Mouse (Mus musculus) lung, adult 2 months (tissue): ENCODE results near the gene Efna3. TPM values are rescaled to one million over a fixed set of nuclear protein-coding genes. Genes with fewer than 3 reads are reported as not detected.

Experiments used
- DNase-seq: peaks from one replicate; pipeline ENCODE4 v3.0.0; 2022
- H3K4me1 ChIP-seq: fragments of 200-500 bp; 2 replicates; pipeline ENCODE4 v1.6.1; 2011; ENCODE audit warnings: low read length; ENCODE audit not compliant: control insufficient read depth, insufficient read depth
- H3K4me3 ChIP-seq: fragments of 200-500 bp; replicated peaks from 2 replicates; pipeline ENCODE3; 2011; ENCODE audit warnings: low read depth, mild to moderate bottlenecking, control low read depth, low read length; ENCODE audit errors: extremely low read depth
- CTCF ChIP-seq: fragments of 200-500 bp; IDR thresholded peaks from 2 replicates; pipeline ENCODE4 v1.5.1; 2011; ENCODE audit warnings: mild to moderate bottlenecking, low read length, control low read depth; ENCODE audit not compliant: insufficient read depth
- POLR2A ChIP-seq: fragments of 200-500 bp; IDR thresholded peaks from 2 replicates; pipeline ENCODE4 v1.6.1; 2011; ENCODE audit warnings: low read depth, mild to moderate bottlenecking, control low read depth, low read length, borderline replicate concordance; ENCODE audit errors: extremely low read depth
- WGBS: fragments of 180-500 bp; shearing (Covaris S2); methylation state at CpG from one replicate; pipeline ENCODE4 v1.1.7; 2018; 5-methylcytosine and 5-hydroxymethylcytosine counted together
- polyA plus RNA-seq: library from polyadenylated mRNA; depleted of rRNA; stranded (reverse); fragments of >200 nt; gene quantifications from 2 replicates; pipeline ENCODE4 v1.2.3, GENCODE M21; 2012

Gene Efna3
- polyA plus RNA-seq, 1 experiment = 20.3 TPM

GRCm38 (mm10) chr3:89355512-89355902, 32.7 kb upstream of the Efna3 start:
- no peak for DNase-seq
- Histone ChIP-seq H3K4me1 (0 out of 2 replicates have a peak, but pooled peaks cover under 1% of the 10 kb centered on the region), H3K4me3 (no peak overlapping the region)
- 71% methylated on average over 6 of the region's 6 CpGs for WGBS
- TF ChIP-seq CTCF (no peak), POLR2A (no peak)

- 15% methylated on average over 5 of the region's 5 CpGs for WGBS
- TF ChIP-seq POLR2A (no peak), CTCF (peak; percentile 81)
- H3K4me1 ChIP-seq = peaks cover 4% of the 10 kb centered on the region; the same call in 1 of the 2 replicates
- no peak overlapping the region for H3K4me3 ChIP-seq
- peak; percentile 87 for DNase-seq
Observed at GRCm38 (mm10) chr3:89354816-89355511, 32.2 kb upstream of the Efna3 start.

GRCm38 (mm10) chr3:89351271-89351670, 28.5 kb upstream of the Efna3 start:
- DNase-seq = no peak
- Histone ChIP-seq H3K4me1 (peaks cover 10% of the 10 kb centered on the region), H3K4me3 (no peak overlapping the region)
- WGBS = 63% methylated on average over 5 of the region's 5 CpGs
- no peak for TF ChIP-seq CTCF
- TF ChIP-seq POLR2A = no peak

- Histone ChIP-seq H3K4me3 (peak within 1 kb of the TSS; percentile 76), H3K4me1 (peaks cover 10% of the 10 kb centered on the region)
- WGBS = under 1% methylated on average over 58 of the region's 59 CpGs
- peak; percentile 89 for DNase-seq
- TF ChIP-seq POLR2A = peak; percentile 58; the same call in 1 of the 2 replicates
- TF ChIP-seq CTCF = no peak
Observed at GRCm38 (mm10) chr3:89349869-89350501, 27.2 kb upstream of the Efna3 start, which contains the start of gene Adam15. Gene Adam15, minus strand, starts transcription at chr3:89349996.

GRCm38 (mm10) chr3:89348911-89349868, 26.4 kb upstream of the Efna3 start:
- peak overlapping the region; percentile 76 for H3K4me3 ChIP-seq
- WGBS = 2% methylated on average over 38 of the region's 38 CpGs
- TF ChIP-seq POLR2A (peak; percentile 15; the same call in 1 of the 2 replicates), CTCF (no peak)
- H3K4me1 ChIP-seq = peaks cover 10% of the 10 kb centered on the region
- DNase-seq = peak; percentile 66

- WGBS = 50% methylated on average over 1 of the region's 1 CpGs
- H3K4me3 ChIP-seq = peak overlapping the region; percentile 30
- no peak for TF ChIP-seq POLR2A
- no peak for TF ChIP-seq CTCF
- H3K4me1 ChIP-seq = peaks cover 10% of the 10 kb centered on the region
- no peak for DNase-seq
Observed at GRCm38 (mm10) chr3:89347916-89348315, 25.2 kb upstream of the Efna3 start.

- no peak overlapping the region for H3K4me3 ChIP-seq
- WGBS = 76% methylated on average over 10 of the region's 10 CpGs
Observed at GRCm38 (mm10) chr3:89346815-89347540, 24.2 kb upstream of the Efna3 start.

GRCm38 (mm10) chr3:89343279-89343678, 20.5 kb upstream of the Efna3 start:
- Histone ChIP-seq H3K4me3 (no peak overlapping the region), H3K4me1 (peaks cover 6% of the 10 kb centered on the region)
- WGBS = 86% methylated on average over 7 of the region's 7 CpGs
- no peak for TF ChIP-seq POLR2A
- no peak for TF ChIP-seq CTCF
- no peak for DNase-seq

More at GRCm38 (mm10) chr3:89346815-89347540, 24.2 kb upstream of the Efna3 start:
- peaks cover 10% of the 10 kb centered on the region for H3K4me1 ChIP-seq
- no peak for TF ChIP-seq POLR2A
- no peak for TF ChIP-seq CTCF
- DNase-seq = no peak
